Mouse (Mus musculus) heart, embryonic 15.5 days (tissue): ENCODE data around the gene Pgpep1l. TPM values are rescaled to one million over a fixed set of nuclear protein-coding genes. Genes with fewer than 3 reads are reported as not detected.

Experiments used
- ATAC-seq: fragments of 200-750 bp; cut with Nextera tagmentation; replicated peaks from 2 replicates; pipeline ENCODE4 v1.8.0; 2017; ENCODE audit warnings: low read depth, moderate TSS enrichment; ENCODE audit not compliant: insufficient number of reproducible peaks, insufficient read depth, low FRiP score
- H3K27ac ChIP-seq: fragments of 300-500 bp; sonication (generic); 2 replicates; pipeline ENCODE4 v1.5.1; 2015; ENCODE audit warnings: mild to moderate bottlenecking, inconsistent platforms
- H3K27me3 ChIP-seq: fragments of 300-500 bp; sonication (generic); 2 replicates; pipeline ENCODE4 v1.6.1; 2015; ENCODE audit warnings: inconsistent platforms
- H3K36me3 ChIP-seq: fragments of 300-500 bp; sonication (generic); 2 replicates; pipeline ENCODE4 v1.6.1; 2015; ENCODE audit warnings: mild to moderate bottlenecking, inconsistent platforms
- H3K4me1 ChIP-seq: fragments of 300-500 bp; sonication (generic); replicated peaks from 2 replicates; pipeline ENCODE4 v1.6.1; 2015; ENCODE audit warnings: inconsistent platforms
- H3K4me2 ChIP-seq: fragments of 300-500 bp; sonication (generic); 2 replicates; pipeline ENCODE4 v1.6.1; 2015; ENCODE audit warnings: inconsistent platforms, mild to moderate bottlenecking, moderate library complexity
- H3K4me3 ChIP-seq: fragments of 300-500 bp; sonication (generic); 2 replicates; pipeline ENCODE4 v1.5.1; 2015; ENCODE audit warnings: mild to moderate bottlenecking, inconsistent platforms
- H3K9ac ChIP-seq: fragments of 300-500 bp; sonication (generic); 2 replicates; pipeline ENCODE4 v1.6.1; 2015; ENCODE audit warnings: mild to moderate bottlenecking, inconsistent platforms
- H3K9me3 ChIP-seq: fragments of 300-500 bp; sonication (generic); replicated peaks from 2 replicates; pipeline ENCODE4 v1.6.1; 2016; ENCODE audit warnings: inconsistent platforms
- WGBS: fragments of 180-500 bp; shearing (Covaris S2); methylation state at CpG from one replicate; pipeline ENCODE4 v1.1.7; 2015; ENCODE audit warnings: mixed read lengths; 5-methylcytosine and 5-hydroxymethylcytosine counted together
- polyA plus RNA-seq: library from polyadenylated mRNA; unstranded; fragments of >200 nt; fragmentation: Nextera tagmentation; extraction: Ambion mirVana; gene quantifications from 2 replicates; pipeline ENCODE4 v1.2.1, GENCODE M21; 2015

The Pgpep1l gene
- 0.25 and 0.44 TPM in 2 replicates for polyA plus RNA-seq

GRCm38 (mm10) chr7:68264028-68264453 lies at the start of gene Pgpep1l:
Gene Pgpep1l (minus strand): TSS chr7:68264233.
- peak within 1 kb of the TSS; percentile 12; the same call in 1 of the 2 replicates for H3K27ac ChIP-seq

DNA sequence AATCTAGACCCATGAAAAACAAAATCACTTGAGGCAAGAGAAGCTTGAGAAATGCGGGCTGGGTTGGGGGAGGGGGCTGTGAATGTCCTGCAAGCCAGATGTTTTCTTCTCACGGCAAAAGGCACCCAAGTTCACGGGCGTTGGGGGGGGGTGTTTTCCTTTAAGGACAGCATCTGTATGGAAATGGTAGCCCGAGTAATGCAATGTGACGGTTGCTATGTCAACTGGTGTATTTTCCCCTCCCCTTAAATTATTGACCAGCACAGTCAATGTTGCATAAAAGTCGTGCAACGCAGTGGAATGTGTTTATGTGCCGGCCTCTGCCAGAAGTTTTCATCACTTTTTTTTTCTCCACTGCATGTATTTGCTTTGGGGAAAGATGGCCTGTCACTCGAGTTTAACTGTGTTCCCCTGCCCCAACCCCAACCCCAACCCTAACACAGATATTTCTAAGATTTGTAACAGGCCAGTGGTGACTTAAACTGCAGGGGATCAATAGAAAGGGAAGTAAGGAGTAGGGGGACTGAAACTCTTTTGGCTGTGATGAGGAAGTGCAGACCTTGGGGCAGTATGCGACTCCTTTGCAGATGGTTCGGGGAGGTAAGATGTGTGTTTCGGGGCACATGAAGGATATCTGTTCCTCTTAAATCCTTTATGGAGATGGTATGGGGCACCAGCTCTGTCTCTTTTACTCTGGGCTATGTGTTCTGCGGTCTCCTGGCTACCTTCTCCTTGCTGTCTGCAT lies 49.2 kb upstream of the Pgpep1l start:
- no peak for ATAC-seq
- Histone ChIP-seq H3K9me3 (no peaks in the 10 kb centered on the region), H3K4me1 (no peaks in the 10 kb centered on the region), H3K4me3 (no peak overlapping the region), H3K27ac (no peak overlapping the region), H3K27me3 (0 out of 2 replicates have a peak, but pooled peaks cover 3% of the 10 kb centered on the region), H3K4me2 (no peak overlapping the region), H3K9ac (no peak overlapping the region), H3K36me3 (no peaks in the 10 kb centered on the region)
- WGBS: 69% methylated on average over 14 of the region's 14 CpGs

More at GRCm38 (mm10) chr7:68264028-68264453, at the start of gene Pgpep1l:
- H3K9ac ChIP-seq: peak within 1 kb of the TSS; percentile 37
- peaks cover 22% of the 10 kb centered on the region for H3K4me1 ChIP-seq
- ATAC-seq: peak; percentile 58; the same call in 1 of the 2 replicates
- peak within 1 kb of the TSS; percentile 49 for H3K4me3 ChIP-seq
- H3K27me3 ChIP-seq: peaks cover 3% of the 10 kb centered on the region; the same call in 1 of the 2 replicates
- peak within 1 kb of the TSS; percentile 84 for H3K4me2 ChIP-seq
- 11% methylated on average over 25 of the region's 25 CpGs for WGBS
- no peaks in the 10 kb centered on the region for H3K9me3 ChIP-seq
- no peaks in the 10 kb centered on the region for H3K36me3 ChIP-seq

GRCm38 (mm10) chr7:68312395-68312794 lies 48.4 kb upstream of the Pgpep1l start:
- H3K4me1 ChIP-seq: no peaks in the 10 kb centered on the region
- H3K4me3 ChIP-seq: no peak overlapping the region
- no peak overlapping the region for H3K9ac ChIP-seq
- 79% methylated on average over 5 of the region's 5 CpGs for WGBS
- no peak overlapping the region for H3K27ac ChIP-seq
- no peak for ATAC-seq
- H3K36me3 ChIP-seq: no peaks in the 10 kb centered on the region
- H3K4me2 ChIP-seq: no peak overlapping the region
- H3K9me3 ChIP-seq: no peaks in the 10 kb centered on the region
- 0 out of 2 replicates have a peak, but pooled peaks cover 3% of the 10 kb centered on the region for H3K27me3 ChIP-seq

DNA sequence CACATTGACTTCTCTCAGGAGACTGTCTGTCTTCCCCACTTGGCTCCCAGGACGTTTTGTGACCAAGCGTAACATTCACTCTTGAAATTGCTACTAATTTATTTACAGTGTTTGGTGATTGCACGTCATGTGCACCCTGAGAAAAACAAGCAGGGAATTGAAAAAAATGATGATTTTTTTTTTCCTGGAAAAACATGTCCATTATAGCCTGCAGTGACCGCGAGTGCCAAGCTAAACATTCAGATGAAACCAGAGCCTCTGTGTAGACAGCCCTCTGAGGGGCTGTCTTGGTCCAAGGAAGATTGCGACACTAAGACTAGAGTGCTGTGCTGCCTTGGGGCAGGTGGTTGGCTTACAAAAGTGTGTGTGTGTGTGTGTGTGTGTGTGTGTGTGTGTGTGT lies 47.4 kb upstream of the Pgpep1l start:
- Histone ChIP-seq H3K4me2 (no peak overlapping the region), H3K4me1 (no peaks in the 10 kb centered on the region), H3K4me3 (no peak overlapping the region), H3K9me3 (no peaks in the 10 kb centered on the region), H3K27me3 (0 out of 2 replicates have a peak, but pooled peaks cover 3% of the 10 kb centered on the region), H3K36me3 (no peaks in the 10 kb centered on the region), H3K27ac (no peak overlapping the region), H3K9ac (no peak overlapping the region)
- ATAC-seq: 0 out of 2 replicates have a peak, but pooled peaks have one; percentile 36
- WGBS: 55% methylated on average over 6 of the region's 6 CpGs

GRCm38 (mm10) chr7:68306756-68307155 lies 42.7 kb upstream of the Pgpep1l start:
- ATAC-seq: no peak
- Histone ChIP-seq H3K36me3 (no peaks in the 10 kb centered on the region), H3K4me1 (peaks cover 9% of the 10 kb centered on the region; the same call in 1 of the 2 replicates), H3K9me3 (no peaks in the 10 kb centered on the region), H3K9ac (no peak overlapping the region), H3K4me2 (no peak overlapping the region), H3K27me3 (0 out of 2 replicates have a peak, but pooled peaks cover 3% of the 10 kb centered on the region), H3K4me3 (no peak overlapping the region), H3K27ac (no peak overlapping the region)
- WGBS: 86% methylated on average over 8 of the region's 8 CpGs

DNA sequence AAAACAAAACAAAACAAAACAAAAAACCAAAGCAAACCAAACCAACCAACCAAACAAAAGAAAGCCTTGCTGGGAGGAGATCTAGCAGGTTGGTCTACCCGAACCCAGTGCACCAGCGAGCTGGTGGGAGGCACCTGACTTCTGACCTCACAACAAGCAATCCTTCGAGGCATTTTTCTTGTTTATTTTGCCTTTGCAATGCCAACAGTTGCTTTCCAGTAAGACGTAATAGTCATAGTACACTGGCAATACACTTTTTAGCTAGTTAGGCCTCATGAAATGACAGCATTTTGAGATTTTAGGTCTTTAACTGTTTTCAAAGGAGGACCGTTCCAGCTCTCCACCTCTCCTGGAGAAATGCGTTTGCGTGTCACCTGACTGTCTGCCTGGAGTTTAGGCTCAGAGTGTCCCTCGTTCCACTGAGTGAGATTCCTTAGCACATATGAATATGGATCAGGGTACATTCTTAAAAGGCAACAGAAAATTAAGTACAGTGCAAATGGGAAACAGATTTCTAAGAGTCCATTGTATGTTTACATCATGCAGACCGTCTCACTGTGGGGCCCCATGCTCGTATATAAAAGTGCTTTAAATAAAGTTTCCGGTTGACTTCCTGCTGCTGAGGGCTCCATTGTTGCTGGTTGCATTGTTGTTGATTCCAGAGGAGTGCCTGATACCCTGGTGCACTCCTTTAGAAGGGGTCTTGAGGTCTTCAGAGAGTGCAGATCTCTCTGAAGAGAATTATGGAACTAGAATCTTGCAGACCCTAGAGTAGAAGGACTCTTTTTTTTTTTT lies 41.9 kb upstream of the Pgpep1l start:
- Histone ChIP-seq H3K9ac (no peak overlapping the region), H3K4me2 (no peak overlapping the region), H3K36me3 (no peaks in the 10 kb centered on the region), H3K4me1 (peaks cover 12% of the 10 kb centered on the region; the same call in 1 of the 2 replicates), H3K9me3 (no peaks in the 10 kb centered on the region), H3K27me3 (0 out of 2 replicates have a peak, but pooled peaks cover 3% of the 10 kb centered on the region), H3K4me3 (no peak overlapping the region), H3K27ac (no peak overlapping the region)
- 77% methylated on average over 11 of the region's 11 CpGs for WGBS
- no peak for ATAC-seq

DNA sequence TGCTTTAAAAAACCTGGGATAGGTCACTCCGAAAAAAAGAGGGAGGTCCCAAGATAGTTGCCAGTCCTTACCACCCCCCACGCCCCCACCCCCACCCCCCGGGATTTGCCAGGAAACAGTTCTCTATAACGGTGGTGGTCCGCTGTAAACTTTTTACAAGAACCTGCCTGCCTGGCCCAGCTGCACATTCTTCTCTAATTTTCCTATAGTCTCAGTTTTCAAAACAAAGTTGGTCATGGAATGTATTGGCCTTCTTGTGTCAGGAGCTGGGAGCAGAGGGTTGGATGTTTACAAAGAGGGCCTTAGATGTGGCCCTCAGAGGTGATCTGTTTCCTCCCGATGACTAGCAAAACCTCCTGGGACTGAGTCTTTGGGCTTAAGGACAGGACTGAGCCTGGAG lies 39.7 kb upstream of the Pgpep1l start:
- H3K36me3 ChIP-seq: no peaks in the 10 kb centered on the region
- H3K4me3 ChIP-seq: no peak overlapping the region
- H3K4me1 ChIP-seq: peaks cover 12% of the 10 kb centered on the region; the same call in 1 of the 2 replicates
- H3K9me3 ChIP-seq: no peaks in the 10 kb centered on the region
- ATAC-seq: no peak
- 44% methylated on average over 6 of the region's 6 CpGs for WGBS
- H3K27ac ChIP-seq: no peak overlapping the region
- H3K9ac ChIP-seq: no peak overlapping the region
- H3K4me2 ChIP-seq: no peak overlapping the region
- H3K27me3 ChIP-seq: no peaks in the 10 kb centered on the region

- no peaks in the 10 kb centered on the region for H3K36me3 ChIP-seq
- H3K9ac ChIP-seq: 0 out of 2 replicates have a peak overlapping the region, but pooled peaks have one; percentile 19
- no peaks in the 10 kb centered on the region for H3K27me3 ChIP-seq
- WGBS: 22% methylated on average over 18 of the region's 18 CpGs
- no peaks in the 10 kb centered on the region for H3K9me3 ChIP-seq
- ATAC-seq: no peak
- H3K4me2 ChIP-seq: peak overlapping the region; percentile 60
- no peak overlapping the region for H3K27ac ChIP-seq
- H3K4me3 ChIP-seq: peak overlapping the region; percentile 40
- peaks cover 12% of the 10 kb centered on the region; the same call in 1 of the 2 replicates for H3K4me1 ChIP-seq
Measured at GRCm38 (mm10) chr7:68302586-68303433, 38.8 kb upstream of the Pgpep1l start.

GRCm38 (mm10) chr7:68301160-68301559 lies 37.1 kb upstream of the Pgpep1l start:
- 73% methylated on average over 7 of the region's 7 CpGs for WGBS

GRCm38 (mm10) chr7:68298381-68299076 lies 34.5 kb upstream of the Pgpep1l start:
- WGBS: 72% methylated on average over 13 of the region's 13 CpGs
- H3K4me1 ChIP-seq: peaks cover 14% of the 10 kb centered on the region; the same call in 1 of the 2 replicates
- ATAC-seq: no peak

More at GRCm38 (mm10) chr7:68301160-68301559, 37.1 kb upstream of the Pgpep1l start:
- no peak for ATAC-seq
- peaks cover 12% of the 10 kb centered on the region; the same call in 1 of the 2 replicates for H3K4me1 ChIP-seq
- no peak overlapping the region for H3K4me3 ChIP-seq
- no peak overlapping the region for H3K27ac ChIP-seq
- H3K9ac ChIP-seq: no peak overlapping the region
- H3K27me3 ChIP-seq: no peaks in the 10 kb centered on the region
- H3K36me3 ChIP-seq: no peaks in the 10 kb centered on the region
- H3K4me2 ChIP-seq: no peak overlapping the region
- H3K9me3 ChIP-seq: no peaks in the 10 kb centered on the region

More at GRCm38 (mm10) chr7:68298381-68299076, 34.5 kb upstream of the Pgpep1l start:
- H3K27ac ChIP-seq: no peak overlapping the region
- no peaks in the 10 kb centered on the region for H3K36me3 ChIP-seq
- no peak overlapping the region for H3K9ac ChIP-seq
- no peaks in the 10 kb centered on the region for H3K27me3 ChIP-seq
- H3K9me3 ChIP-seq: no peaks in the 10 kb centered on the region
- no peak overlapping the region for H3K4me3 ChIP-seq
- no peak overlapping the region for H3K4me2 ChIP-seq
